Mouse (Mus musculus) lung, postnatal 0 days (tissue): Measurements from ENCODE around the gene Prkca. TPM values are rescaled to one million over a fixed set of nuclear protein-coding genes. Genes with fewer than 3 reads are reported as not detected.

Source experiments
- ATAC-seq: fragments of 200-750 bp; cut with Nextera tagmentation; 2 replicates; pipeline ENCODE4 v1.8.0; 2017; ENCODE audit warnings: moderate library complexity
- DNase-seq: peaks from one replicate; pipeline ENCODE4 v3.0.0-alpha.2; 2016; ENCODE audit warnings: low spot score
- H3K27ac ChIP-seq: fragments of 300-500 bp; sonication (generic); 2 replicates; pipeline ENCODE4 v1.5.1; 2014; ENCODE audit warnings: antibody characterized with exemption, mild to moderate bottlenecking, low read length, mixed read lengths
- H3K27me3 ChIP-seq: fragments of 300-500 bp; sonication (generic); replicated peaks from 2 replicates; pipeline ENCODE4 v1.6.1; 2014; ENCODE audit warnings: low read length, mixed read lengths; ENCODE audit not compliant: insufficient read depth
- H3K36me3 ChIP-seq: fragments of 300-500 bp; sonication (generic); 2 replicates; pipeline ENCODE4 v1.6.1; 2014; ENCODE audit warnings: low read length, mixed read lengths; ENCODE audit not compliant: insufficient read depth
- H3K4me1 ChIP-seq: fragments of 300-500 bp; sonication (generic); 2 replicates; pipeline ENCODE4 v1.6.1; 2014; ENCODE audit warnings: antibody characterized with exemption, low read depth, low read length, mixed read lengths; ENCODE audit not compliant: insufficient read depth
- H3K4me2 ChIP-seq: fragments of 300-500 bp; sonication (generic); replicated peaks from 2 replicates; pipeline ENCODE4 v1.6.1; 2014; ENCODE audit warnings: low read depth, mild to moderate bottlenecking, low read length, moderate library complexity, mixed read lengths
- H3K4me3 ChIP-seq: fragments of 300-500 bp; sonication (generic); 2 replicates; pipeline ENCODE4 v1.5.1; 2014; ENCODE audit warnings: low read depth, low read length
- H3K9ac ChIP-seq: fragments of 300-500 bp; sonication (generic); replicated peaks from 2 replicates; pipeline ENCODE4 v1.6.1; 2014; ENCODE audit warnings: low read depth, mild to moderate bottlenecking
- H3K9me3 ChIP-seq: fragments of 300-500 bp; sonication (generic); 2 replicates; pipeline ENCODE4 v1.6.1; 2016; ENCODE audit warnings: low read length, mixed read lengths
- CTCF ChIP-seq: IDR thresholded peaks from 2 replicates; pipeline ENCODE4 v1.5.1; 2016; ENCODE audit warnings: antibody characterized with exemption, mild to moderate bottlenecking
- EP300 ChIP-seq: IDR thresholded peaks from 2 replicates; pipeline ENCODE4 v1.6.1; 2016; ENCODE audit warnings: antibody characterized with exemption, mild to moderate bottlenecking, control low read depth
- WGBS: fragments of 180-500 bp; shearing (Covaris S2); extraction: QIAGEN DNeasy Blood & Tissue Kit; methylation state at CpG from one replicate; pipeline ENCODE4 v1.1.7; 2014; 5-methylcytosine and 5-hydroxymethylcytosine counted together
- polyA plus RNA-seq: library from polyadenylated mRNA; unstranded; fragments of >200 nt; fragmentation: Nextera tagmentation; extraction: Ambion mirVana; gene quantifications from 2 replicates; pipeline ENCODE4 v1.2.1, GENCODE M21; 2015

Gene Prkca
- polyA plus RNA-seq, 1 experiment from 2014 or later: 4.0 TPM

DNA sequence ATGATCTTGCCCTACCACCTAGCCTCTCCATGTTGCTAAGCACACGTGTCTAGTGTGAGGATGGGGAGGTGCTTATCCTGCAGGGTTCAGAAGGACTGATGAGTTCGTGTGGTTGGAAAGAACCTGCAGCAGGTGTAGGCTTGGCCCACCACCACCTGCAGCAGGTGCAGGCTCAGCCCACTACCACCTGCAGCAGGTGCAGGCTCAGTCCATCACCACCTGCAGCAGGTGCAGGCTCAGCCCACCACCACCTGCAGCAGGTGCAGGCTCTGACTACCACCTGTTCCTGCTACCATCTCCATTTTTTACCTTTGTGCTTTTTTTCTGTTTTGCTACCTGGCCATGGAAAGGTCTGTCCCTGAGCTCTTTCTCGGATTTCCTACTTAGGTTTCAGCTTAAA, 223.9 kb downstream of the Prkca start:
- Histone ChIP-seq H3K36me3 (no peaks in the 10 kb centered on the region), H3K4me2 (no peak overlapping the region), H3K4me3 (no peak overlapping the region), H3K9ac (no peak overlapping the region), H3K9me3 (no peaks in the 10 kb centered on the region), H3K4me1 (no peaks in the 10 kb centered on the region), H3K27ac (no peak overlapping the region), H3K27me3 (no peaks in the 10 kb centered on the region)
- TF ChIP-seq CTCF (no peak), EP300 (no peak)
- 73% methylated on average over 3 of the region's 3 CpGs for WGBS
- no peak for DNase-seq
- no peak for ATAC-seq

GRCm38 (mm10) chr11:108118814-108119213, 224.9 kb downstream of the Prkca start:
- Histone ChIP-seq H3K4me1 (no peaks in the 10 kb centered on the region), H3K27ac (no peak overlapping the region), H3K9ac (no peak overlapping the region), H3K9me3 (no peaks in the 10 kb centered on the region), H3K36me3 (no peaks in the 10 kb centered on the region), H3K4me2 (no peak overlapping the region), H3K4me3 (no peak overlapping the region), H3K27me3 (no peaks in the 10 kb centered on the region)
- TF ChIP-seq CTCF (no peak), EP300 (peak; percentile 87)
- peak; percentile 64 for DNase-seq
- peak; percentile 87 for ATAC-seq
- 49% methylated on average over 2 of the region's 2 CpGs for WGBS

- DNase-seq: peak; percentile 51
- no peaks in the 10 kb centered on the region for H3K36me3 ChIP-seq
- H3K27me3 ChIP-seq: no peaks in the 10 kb centered on the region
- H3K9ac ChIP-seq: no peak overlapping the region
- 66% methylated on average over 5 of the region's 5 CpGs for WGBS
- ATAC-seq: peak; percentile 69
- no peaks in the 10 kb centered on the region for H3K4me1 ChIP-seq
- H3K4me2 ChIP-seq: no peak overlapping the region
- TF ChIP-seq EP300 (0 out of 2 replicates have a peak, but pooled peaks have one; percentile 61), CTCF (no peak)
- no peak overlapping the region for H3K27ac ChIP-seq
- H3K9me3 ChIP-seq: no peaks in the 10 kb centered on the region
- no peak overlapping the region for H3K4me3 ChIP-seq
These were observed 225.5 kb downstream of the Prkca start for GRCm38 (mm10) chr11:108118221-108118620.

GRCm38 (mm10) chr11:108117360-108118050, 226.2 kb downstream of the Prkca start:
- ATAC-seq (peak; percentile 65), DNase-seq (peak; percentile 77)
- Histone ChIP-seq H3K36me3 (no peaks in the 10 kb centered on the region), H3K9me3 (no peaks in the 10 kb centered on the region), H3K27me3 (no peaks in the 10 kb centered on the region), H3K4me3 (no peak overlapping the region), H3K4me1 (no peaks in the 10 kb centered on the region), H3K4me2 (no peak overlapping the region), H3K27ac (no peak overlapping the region), H3K9ac (no peak overlapping the region)
- TF ChIP-seq CTCF: no peak
- TF ChIP-seq EP300: peak; percentile 41; the same call in 1 of the 2 replicates
- 59% methylated on average over 10 of the region's 10 CpGs for WGBS

DNA sequence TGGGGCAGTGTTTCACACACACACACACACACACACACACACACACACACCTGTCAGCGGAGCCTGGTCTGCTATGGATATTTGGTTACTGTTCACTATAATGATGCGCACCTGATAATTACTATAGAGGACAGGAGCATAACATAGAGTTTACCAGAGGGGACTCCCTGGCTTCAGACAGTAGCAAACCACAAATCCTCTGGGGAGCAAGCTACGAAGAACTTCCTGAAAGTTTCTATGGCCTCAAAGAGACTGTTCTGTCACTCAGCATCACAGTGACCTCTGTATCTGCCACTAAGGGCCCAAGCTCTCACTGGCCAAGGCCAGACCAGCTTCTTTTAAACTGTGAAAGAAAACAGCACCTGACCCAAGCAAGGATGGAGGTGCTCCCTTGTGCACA, 229.6 kb downstream of the Prkca start:
- Histone ChIP-seq H3K4me2 (no peak overlapping the region), H3K9me3 (no peaks in the 10 kb centered on the region), H3K9ac (no peak overlapping the region), H3K4me1 (no peaks in the 10 kb centered on the region), H3K36me3 (no peaks in the 10 kb centered on the region), H3K27me3 (no peaks in the 10 kb centered on the region), H3K27ac (no peak overlapping the region), H3K4me3 (no peak overlapping the region)
- 89% methylated on average over 3 of the region's 3 CpGs for WGBS
- DNase-seq: no peak
- no peak for ATAC-seq
- TF ChIP-seq EP300 (no peak), CTCF (no peak)

DNA sequence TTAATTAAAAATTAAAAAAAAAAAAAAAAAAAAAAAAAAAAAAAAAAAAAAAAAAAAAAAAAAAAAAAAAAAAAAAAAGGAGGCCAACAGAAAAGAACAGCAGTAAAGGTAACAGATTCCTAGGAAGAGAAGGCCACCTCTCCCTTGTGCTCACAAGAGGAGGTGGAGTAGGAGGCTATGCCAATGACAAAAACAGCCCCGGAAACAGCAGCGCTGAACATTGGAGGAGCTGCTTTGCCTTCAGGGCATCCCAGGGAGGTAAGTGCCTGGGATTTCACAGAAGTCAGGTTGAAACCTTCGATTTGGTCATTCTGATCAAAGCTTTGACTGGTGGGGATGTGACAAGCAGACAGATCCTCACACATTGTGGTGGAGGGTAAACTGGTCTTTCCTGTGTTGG, 231.3 kb downstream of the Prkca start:
- 57% methylated on average over 3 of the region's 3 CpGs for WGBS
- no peak for TF ChIP-seq CTCF
- TF ChIP-seq EP300: no peak

More for the DNA sequence above, 231.3 kb downstream of the Prkca start:
- no peaks in the 10 kb centered on the region for H3K27me3 ChIP-seq
- no peak for DNase-seq
- no peak overlapping the region for H3K4me2 ChIP-seq
- no peak overlapping the region for H3K27ac ChIP-seq
- H3K4me3 ChIP-seq: no peak overlapping the region
- H3K36me3 ChIP-seq: no peaks in the 10 kb centered on the region
- no peaks in the 10 kb centered on the region for H3K9me3 ChIP-seq
- no peak for ATAC-seq
- H3K4me1 ChIP-seq: no peaks in the 10 kb centered on the region
- no peak overlapping the region for H3K9ac ChIP-seq
